Mouse (Mus musculus) hindbrain, embryonic 16.5 days (tissue): ENCODE data around the gene Apoe. TPM values are rescaled to one million over a fixed set of nuclear protein-coding genes. Genes with fewer than 3 reads are reported as not detected.

Experiments used
- ATAC-seq: fragments of 200-750 bp; cut with Nextera tagmentation; 2 replicates; pipeline ENCODE4 v1.8.0; 2017; ENCODE audit warnings: moderate TSS enrichment, moderate library complexity
- H3K27ac ChIP-seq: fragments of 300-500 bp; sonication (generic); 2 replicates; pipeline ENCODE4 v1.5.1; 2014; ENCODE audit warnings: low read depth, mild to moderate bottlenecking, control low read depth, low read length, moderate library complexity
- H3K27me3 ChIP-seq: fragments of 300-500 bp; sonication (generic); replicated peaks from 2 replicates; pipeline ENCODE4 v1.6.1; 2014; ENCODE audit warnings: low read length; ENCODE audit not compliant: control insufficient read depth, insufficient read depth
- H3K36me3 ChIP-seq: fragments of 300-500 bp; sonication (generic); 2 replicates; pipeline ENCODE4 v1.6.1; 2014; ENCODE audit warnings: mild to moderate bottlenecking, low read length, moderate library complexity, mixed read lengths; ENCODE audit not compliant: control insufficient read depth, insufficient read depth
- H3K4me1 ChIP-seq: fragments of 300-500 bp; sonication (generic); 2 replicates; pipeline ENCODE4 v1.6.1; 2014; ENCODE audit warnings: low read depth, low read length; ENCODE audit not compliant: control insufficient read depth, insufficient read depth
- H3K4me2 ChIP-seq: fragments of 300-500 bp; sonication (generic); 2 replicates; pipeline ENCODE4 v1.6.1; 2014; ENCODE audit warnings: mild to moderate bottlenecking, low read length, control low read depth, moderate library complexity
- H3K4me3 ChIP-seq: fragments of 300-500 bp; sonication (generic); 2 replicates; pipeline ENCODE4 v1.5.1; 2014; ENCODE audit warnings: mild to moderate bottlenecking, low read length, control low read depth, moderate library complexity
- H3K9ac ChIP-seq: fragments of 300-500 bp; sonication (generic); 2 replicates; pipeline ENCODE4 v1.6.1; 2014; ENCODE audit warnings: low read depth, mild to moderate bottlenecking, control low read depth, low read length, moderate library complexity
- H3K9me3 ChIP-seq: fragments of 300-500 bp; sonication (generic); 2 replicates; pipeline ENCODE4 v1.6.1; 2014; ENCODE audit warnings: mild to moderate bottlenecking, low read length, moderate library complexity; ENCODE audit not compliant: control insufficient read depth
- WGBS: fragments of 180-500 bp; shearing (Covaris S2); extraction: QIAGEN DNeasy Blood & Tissue Kit; methylation state at CpG from one replicate; pipeline ENCODE4 v1.1.7; 2014; 5-methylcytosine and 5-hydroxymethylcytosine counted together
- polyA plus RNA-seq: library from polyadenylated mRNA; unstranded; fragments of >200 nt; fragmentation: Nextera tagmentation; extraction: Ambion mirVana; gene quantifications from 2 replicates; pipeline ENCODE4 v1.2.1, GENCODE M21; 2015

Apoe gene
- polyA plus RNA-seq, 1 experiment from 2014 or later: 1,414 TPM

- Histone ChIP-seq H3K4me1 (peaks cover 16% of the 10 kb centered on the region), H3K27ac (no peak overlapping the region), H3K4me2 (no peak overlapping the region), H3K9me3 (peaks cover 2% of the 10 kb centered on the region), H3K4me3 (no peak overlapping the region), H3K9ac (no peak overlapping the region), H3K36me3 (peaks cover 8% of the 10 kb centered on the region), H3K27me3 (no peaks in the 10 kb centered on the region)
- ATAC-seq: no peak
- 86% methylated on average over 4 of the region's 4 CpGs for WGBS
Measured at GRCm38 (mm10) chr7:19717346-19717745, 18.4 kb upstream of the Apoe start.

- 83% methylated on average over 2 of the region's 2 CpGs for WGBS
- H3K4me3 ChIP-seq: peak overlapping the region; percentile 6
- H3K4me1 ChIP-seq: peaks cover 16% of the 10 kb centered on the region
- peak overlapping the region; percentile 91 for H3K27ac ChIP-seq
- H3K27me3 ChIP-seq: no peaks in the 10 kb centered on the region
- H3K4me2 ChIP-seq: peak overlapping the region; percentile 70
- peaks cover 2% of the 10 kb centered on the region for H3K9me3 ChIP-seq
- H3K9ac ChIP-seq: no peak overlapping the region; the same call in 1 of the 2 replicates
- H3K36me3 ChIP-seq: peaks cover 8% of the 10 kb centered on the region
- ATAC-seq: no peak
Measured at GRCm38 (mm10) chr7:19716822-19717221, 17.8 kb upstream of the Apoe start.

DNA sequence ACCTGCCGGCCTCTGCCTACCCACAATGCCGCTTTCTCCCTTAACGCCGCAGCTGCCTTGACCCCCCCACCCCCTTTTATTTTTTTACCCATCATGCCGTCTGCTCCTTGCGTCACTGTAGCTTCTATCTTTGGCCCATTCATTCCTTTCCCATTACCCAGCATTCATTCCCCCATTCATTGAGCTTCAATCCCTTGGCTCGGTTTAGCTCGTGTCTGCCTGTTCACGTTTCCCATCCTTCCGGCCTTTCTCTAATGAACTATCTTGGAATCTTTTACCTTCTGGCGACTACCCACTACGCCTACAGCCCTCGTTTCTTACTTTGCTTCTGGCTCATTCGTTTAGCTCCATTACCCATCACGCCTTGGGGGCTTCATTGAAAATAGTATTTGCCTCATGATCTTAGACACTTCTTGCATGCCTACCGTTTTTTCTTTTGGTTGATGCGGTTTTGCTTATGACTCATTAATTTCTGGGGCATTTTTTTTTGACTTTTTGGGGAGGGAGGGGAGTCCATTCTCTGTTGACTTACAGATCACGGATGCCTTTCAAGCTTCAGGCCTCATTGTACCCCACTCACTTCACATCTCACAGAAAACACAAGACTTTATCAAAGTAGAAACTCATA is 17.2 kb upstream of the Apoe start:
- peak overlapping the region; percentile 70 for H3K4me2 ChIP-seq
- peaks cover under 1% of the 10 kb centered on the region for H3K9me3 ChIP-seq
- WGBS: 5% methylated on average over 18 of the region's 18 CpGs
- no peaks in the 10 kb centered on the region for H3K27me3 ChIP-seq
- H3K27ac ChIP-seq: peak overlapping the region; percentile 91
- H3K4me1 ChIP-seq: peaks cover 16% of the 10 kb centered on the region
- peaks cover 3% of the 10 kb centered on the region for H3K36me3 ChIP-seq
- peak overlapping the region; percentile 56 for H3K9ac ChIP-seq
- ATAC-seq: no peak
- H3K4me3 ChIP-seq: peak overlapping the region; percentile 42

GRCm38 (mm10) chr7:19715239-19716054 is 16.5 kb upstream of the Apoe start, which contains the start of gene Tomm40:
TSS of gene Tomm40 (minus strand) at chr7:19715438.
- Histone ChIP-seq H3K9ac (peak within 1 kb of the TSS; percentile 84), H3K36me3 (peaks cover 5% of the 10 kb centered on the region), H3K4me2 (peak within 1 kb of the TSS; percentile 74), H3K9me3 (no peaks in the 10 kb centered on the region), H3K4me3 (peak within 1 kb of the TSS; percentile 75), H3K4me1 (peaks cover 16% of the 10 kb centered on the region), H3K27ac (peak within 1 kb of the TSS; percentile 91), H3K27me3 (no peaks in the 10 kb centered on the region)
- WGBS: under 1% methylated on average over 54 of the region's 59 CpGs
- peak; percentile 99 for ATAC-seq

DNA sequence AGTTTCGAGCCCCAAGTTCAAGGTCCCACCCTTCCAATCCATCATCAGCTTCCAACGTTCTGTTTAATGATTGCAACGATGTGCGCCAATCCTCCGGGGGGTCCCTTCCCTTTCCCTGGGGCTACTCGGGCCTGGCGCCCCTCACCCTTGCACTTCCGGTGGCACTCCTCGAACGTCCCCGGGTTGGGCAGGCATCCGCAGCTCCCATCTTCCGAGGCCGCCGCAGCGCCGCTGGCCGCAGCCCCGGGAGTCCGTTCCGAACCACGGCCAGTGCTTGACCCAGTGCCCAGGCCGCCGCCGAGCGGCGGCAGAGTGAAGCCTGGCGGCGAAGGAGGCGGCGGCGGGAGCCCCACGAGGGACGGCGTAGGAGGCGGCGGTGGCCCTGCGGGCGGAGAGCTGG is 15.8 kb upstream of the Apoe start:
- no peaks in the 10 kb centered on the region for H3K27me3 ChIP-seq
- ATAC-seq: no peak
- under 1% methylated on average over 37 of the region's 39 CpGs for WGBS

DNA sequence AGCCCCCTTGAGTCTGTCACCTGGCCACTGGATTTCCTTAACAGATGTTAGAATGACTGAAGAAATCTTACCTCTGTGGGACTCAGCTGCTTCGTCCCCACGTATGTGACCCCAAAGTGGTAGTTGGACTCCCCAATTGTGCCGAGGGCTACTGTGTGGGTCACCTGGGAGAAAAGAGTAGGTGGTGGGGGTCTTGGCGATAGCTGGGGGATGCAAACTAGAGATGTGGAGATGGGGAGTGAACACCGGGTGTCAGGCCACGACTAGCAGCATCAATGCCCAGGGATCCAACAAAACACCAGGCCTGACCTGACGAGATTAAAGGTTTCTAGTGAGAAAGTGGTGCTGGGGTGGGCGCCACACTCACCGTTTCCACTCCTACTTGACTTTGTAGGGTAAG is 14.6 kb upstream of the Apoe start:
- peaks cover 19% of the 10 kb centered on the region for H3K36me3 ChIP-seq
- WGBS: 96% methylated on average over 9 of the region's 9 CpGs
- no peaks in the 10 kb centered on the region for H3K27me3 ChIP-seq
- no peak overlapping the region for H3K27ac ChIP-seq
- ATAC-seq: no peak
- H3K4me1 ChIP-seq: peaks cover 16% of the 10 kb centered on the region
- no peaks in the 10 kb centered on the region for H3K9me3 ChIP-seq
- no peak overlapping the region for H3K4me3 ChIP-seq
- H3K9ac ChIP-seq: no peak overlapping the region
- no peak overlapping the region for H3K4me2 ChIP-seq

More for the DNA sequence above, 15.8 kb upstream of the Apoe start:
- Histone ChIP-seq H3K9ac (peak overlapping the region; percentile 84), H3K4me1 (peaks cover 16% of the 10 kb centered on the region), H3K36me3 (peaks cover 8% of the 10 kb centered on the region), H3K9me3 (no peaks in the 10 kb centered on the region), H3K4me2 (peak overlapping the region; percentile 74), H3K27ac (peak overlapping the region; percentile 71), H3K4me3 (peak overlapping the region; percentile 75)

DNA sequence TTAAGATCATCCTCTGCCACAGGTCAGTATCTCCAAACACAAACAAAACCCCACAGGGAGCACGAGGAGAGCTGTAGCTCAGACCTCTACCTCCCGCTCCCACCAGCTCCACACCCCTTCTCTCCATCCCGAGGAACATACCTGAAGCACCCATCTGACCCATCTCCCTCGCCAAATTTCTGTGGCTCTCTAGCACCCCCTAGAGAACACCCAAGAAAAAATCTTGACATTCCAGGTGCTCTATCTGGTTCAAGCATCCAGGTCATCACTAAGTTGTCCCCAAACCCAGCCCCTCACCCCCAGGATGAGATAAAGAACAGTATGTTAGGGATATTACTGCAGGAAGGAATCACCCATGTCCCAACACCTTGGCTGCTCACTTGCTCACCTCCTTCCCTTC is 14.2 kb upstream of the Apoe start:
- Histone ChIP-seq H3K4me3 (no peak overlapping the region), H3K4me2 (no peak overlapping the region), H3K4me1 (peaks cover 16% of the 10 kb centered on the region), H3K9me3 (no peaks in the 10 kb centered on the region), H3K9ac (no peak overlapping the region), H3K27ac (no peak overlapping the region), H3K36me3 (peaks cover 20% of the 10 kb centered on the region), H3K27me3 (no peaks in the 10 kb centered on the region)
- no peak for ATAC-seq
- 48% methylated on average over 4 of the region's 4 CpGs for WGBS

DNA sequence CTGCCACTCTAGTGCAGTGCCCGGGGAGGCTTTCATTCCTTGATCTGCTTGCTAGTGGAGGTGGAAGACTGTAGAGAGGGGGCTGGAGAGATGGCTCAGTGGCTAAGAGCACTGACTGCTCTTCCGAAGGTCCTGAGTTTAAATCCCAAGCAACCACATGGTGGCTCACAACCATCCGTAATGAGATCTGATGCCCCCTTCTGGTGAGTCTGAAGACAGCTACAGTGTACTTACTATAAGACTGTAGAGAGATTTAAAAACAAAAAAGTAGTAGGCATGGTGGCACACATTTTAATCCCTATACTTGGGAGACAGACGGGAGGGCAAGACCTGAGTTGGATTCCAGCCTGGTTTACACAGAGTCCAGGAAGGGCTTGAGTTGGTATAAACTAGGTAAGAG is 13.4 kb upstream of the Apoe start:
- no peaks in the 10 kb centered on the region for H3K27me3 ChIP-seq
- H3K4me2 ChIP-seq: no peak overlapping the region
- 76% methylated on average over 4 of the region's 4 CpGs for WGBS
- H3K36me3 ChIP-seq: peaks cover 24% of the 10 kb centered on the region
- peaks cover 16% of the 10 kb centered on the region for H3K4me1 ChIP-seq
- no peak overlapping the region for H3K4me3 ChIP-seq
- H3K9me3 ChIP-seq: no peaks in the 10 kb centered on the region
- H3K27ac ChIP-seq: no peak overlapping the region
- ATAC-seq: no peak
- no peak overlapping the region for H3K9ac ChIP-seq

- H3K4me2 ChIP-seq: no peak overlapping the region
- peaks cover 29% of the 10 kb centered on the region for H3K36me3 ChIP-seq
- no peaks in the 10 kb centered on the region for H3K27me3 ChIP-seq
- no peak for ATAC-seq
- no peak overlapping the region for H3K27ac ChIP-seq
- H3K4me3 ChIP-seq: no peak overlapping the region
- H3K9me3 ChIP-seq: no peaks in the 10 kb centered on the region
- H3K4me1 ChIP-seq: peaks cover 11% of the 10 kb centered on the region
- H3K9ac ChIP-seq: no peak overlapping the region
- WGBS: 93% methylated on average over 10 of the region's 10 CpGs
Measured at GRCm38 (mm10) chr7:19710650-19711049, 11.7 kb upstream of the Apoe start.
